Mouse (Mus musculus): ENCODE data around the gene Nutm1. TPM values are rescaled to one million over a fixed set of nuclear protein-coding genes. Genes with fewer than 3 reads are reported as not detected.

Gene Nutm1
- polyA plus RNA-seq, 1 experiment from 2014 or later, result not detected

- no peak overlapping the region for H3K4me3 ChIP-seq (replicated peaks; ENCODE audit: low read length)
- H3K9ac ChIP-seq (replicated peaks; ENCODE audit: low read depth, low read length), result no peak overlapping the region
- H3K27ac ChIP-seq (ENCODE audit: low read length), result no peak overlapping the region
- no peak overlapping the region for H3K4me2 ChIP-seq (ENCODE audit: low read length)
- WGBS, result 94% methylated on average over 5 of the region's 5 CpGs
- H3K27me3 ChIP-seq (replicated peaks; ENCODE audit: control insufficient read depth, insufficient read depth, low read length), result no peaks in the 10 kb centered on the region
- H3K36me3 ChIP-seq (ENCODE audit: control insufficient read depth, insufficient read depth), result peaks cover 3% of the 10 kb centered on the region; the same call in 1 of the 2 replicates
- peaks cover 7% of the 10 kb centered on the region for H3K4me1 ChIP-seq (replicated peaks; ENCODE audit: control insufficient read depth, insufficient read depth, low read length)
- no peaks in the 10 kb centered on the region for H3K9me3 ChIP-seq (ENCODE audit: control insufficient read depth, low read length)
- no peak for ATAC-seq
Observed at GRCm38 (mm10) chr2:112245307-112245706, 13.8 kb downstream of the Nutm1 start.

GRCm38 (mm10) chr2:112241787-112242186 lies 17.3 kb downstream of the Nutm1 start:
- H3K9ac ChIP-seq (replicated peaks; ENCODE audit: low read depth, low read length), result no peak overlapping the region
- no peaks in the 10 kb centered on the region for H3K9me3 ChIP-seq (ENCODE audit: control insufficient read depth, low read length)
- no peak overlapping the region for H3K4me3 ChIP-seq (replicated peaks; ENCODE audit: low read length)
- H3K4me2 ChIP-seq (ENCODE audit: low read length), result no peak overlapping the region
- 85% methylated on average over 14 of the region's 14 CpGs for WGBS
- no peak for ATAC-seq
- peaks cover 3% of the 10 kb centered on the region; the same call in 1 of the 2 replicates for H3K36me3 ChIP-seq (ENCODE audit: control insufficient read depth, insufficient read depth)
- H3K4me1 ChIP-seq (replicated peaks; ENCODE audit: control insufficient read depth, insufficient read depth, low read length), result peaks cover 13% of the 10 kb centered on the region
- no peaks in the 10 kb centered on the region for H3K27me3 ChIP-seq (replicated peaks; ENCODE audit: control insufficient read depth, insufficient read depth, low read length)
- H3K27ac ChIP-seq (ENCODE audit: low read length), result no peak overlapping the region

- Histone ChIP-seq H3K4me1 (replicated peaks; ENCODE audit: control insufficient read depth, insufficient read depth, low read length) (peaks cover 13% of the 10 kb centered on the region), H3K9ac (replicated peaks; ENCODE audit: low read depth, low read length) (peak overlapping the region; percentile 94), H3K36me3 (ENCODE audit: control insufficient read depth, insufficient read depth) (peaks cover 3% of the 10 kb centered on the region; the same call in 1 of the 2 replicates), H3K4me2 (ENCODE audit: low read length) (peak overlapping the region; percentile 90), H3K27ac (ENCODE audit: low read length) (peak overlapping the region; percentile 95), H3K4me3 (replicated peaks; ENCODE audit: low read length) (peak overlapping the region; percentile 95), H3K27me3 (replicated peaks; ENCODE audit: control insufficient read depth, insufficient read depth, low read length) (no peaks in the 10 kb centered on the region), H3K9me3 (ENCODE audit: control insufficient read depth, low read length) (no peaks in the 10 kb centered on the region)
- peak; percentile 49 for ATAC-seq
- under 1% methylated on average over 26 of the region's 28 CpGs for WGBS
Observed at GRCm38 (mm10) chr2:112239935-112240721, 19.0 kb downstream of the Nutm1 start.

DNA sequence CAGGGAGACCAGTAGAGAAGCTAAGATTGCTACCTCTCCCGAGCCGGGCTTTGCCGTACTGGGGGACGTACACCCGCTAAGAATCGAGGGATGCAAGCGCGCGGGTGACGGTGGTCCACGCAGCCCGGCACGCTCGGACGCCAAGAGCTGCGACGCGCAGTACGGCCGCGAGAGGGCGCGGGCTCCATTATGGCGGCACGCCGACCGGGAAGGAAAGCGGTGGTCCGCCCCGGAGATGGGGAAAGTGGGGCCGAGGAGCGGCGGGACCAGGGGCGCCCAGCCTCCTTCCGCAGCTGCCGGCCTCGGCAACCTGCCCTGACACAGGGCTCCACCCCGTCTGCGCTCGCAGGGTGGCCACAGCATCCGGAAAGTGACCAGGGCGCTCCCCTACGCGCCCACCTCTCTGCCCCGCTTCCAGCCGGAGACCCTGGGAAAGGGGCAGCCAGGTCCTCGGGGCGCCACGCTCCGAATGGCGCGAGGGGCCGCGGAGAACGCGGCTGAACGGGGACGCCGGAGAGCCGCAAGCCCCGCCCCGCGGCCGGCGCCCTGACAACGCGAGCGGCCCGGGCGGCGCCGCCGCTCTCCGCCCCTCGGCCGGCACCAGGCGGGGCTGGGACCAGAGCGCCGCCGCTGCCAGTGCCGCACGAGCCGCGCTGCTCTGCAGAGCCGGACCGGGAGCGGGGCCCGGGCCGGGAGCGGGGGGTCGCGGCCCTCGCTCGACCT lies 19.7 kb downstream of the Nutm1 start, which contains the start of gene Lpcat4:
Lpcat4 (plus strand) TSS at position 257 of the 723 bp plus-strand sequence.
- Histone ChIP-seq H3K27me3 (replicated peaks; ENCODE audit: control insufficient read depth, insufficient read depth, low read length) (no peaks in the 10 kb centered on the region), H3K9me3 (ENCODE audit: control insufficient read depth, low read length) (no peaks in the 10 kb centered on the region), H3K36me3 (ENCODE audit: control insufficient read depth, insufficient read depth) (peaks cover 3% of the 10 kb centered on the region; the same call in 1 of the 2 replicates), H3K4me1 (replicated peaks; ENCODE audit: control insufficient read depth, insufficient read depth, low read length) (peaks cover 13% of the 10 kb centered on the region), H3K27ac (ENCODE audit: low read length) (peak within 1 kb of the TSS; percentile 95), H3K9ac (replicated peaks; ENCODE audit: low read depth, low read length) (peak within 1 kb of the TSS; percentile 94), H3K4me2 (ENCODE audit: low read length) (peak within 1 kb of the TSS; percentile 90), H3K4me3 (replicated peaks; ENCODE audit: low read length) (peak within 1 kb of the TSS; percentile 95)
- under 1% methylated on average over 80 of the region's 94 CpGs for WGBS
- ATAC-seq, result peak; percentile 91

DNA sequence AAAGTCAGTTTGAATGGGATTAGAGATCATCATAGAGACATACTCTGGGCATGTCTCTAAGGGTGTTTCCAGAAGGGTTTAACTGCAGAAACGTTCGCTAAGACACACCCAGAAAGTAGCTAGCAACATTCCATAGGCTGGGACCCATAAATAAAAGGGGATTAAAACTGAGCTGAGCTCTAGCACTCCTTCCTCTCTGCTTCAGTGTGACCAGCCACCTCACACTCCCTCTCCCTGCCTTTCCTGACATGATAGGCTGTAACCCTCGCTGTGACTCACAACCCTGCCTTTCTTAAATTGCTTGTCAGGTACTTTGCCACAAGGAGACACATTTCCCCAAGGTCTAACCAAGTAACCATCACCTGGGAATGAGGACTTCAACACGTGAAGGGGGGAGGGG lies 21.1 kb downstream of the Nutm1 start:
- no peaks in the 10 kb centered on the region for H3K27me3 ChIP-seq (replicated peaks; ENCODE audit: control insufficient read depth, insufficient read depth, low read length)
- H3K27ac ChIP-seq (ENCODE audit: low read length), result no peak overlapping the region
- 16% methylated on average over 4 of the region's 4 CpGs for WGBS
- no peak overlapping the region for H3K4me3 ChIP-seq (replicated peaks; ENCODE audit: low read length)
- no peaks in the 10 kb centered on the region for H3K36me3 ChIP-seq (ENCODE audit: control insufficient read depth, insufficient read depth)
- H3K4me1 ChIP-seq (replicated peaks; ENCODE audit: control insufficient read depth, insufficient read depth, low read length), result peaks cover 13% of the 10 kb centered on the region
- no peak overlapping the region for H3K4me2 ChIP-seq (ENCODE audit: low read length)
- no peak overlapping the region for H3K9ac ChIP-seq (replicated peaks; ENCODE audit: low read depth, low read length)
- ATAC-seq, result no peak
- no peaks in the 10 kb centered on the region for H3K9me3 ChIP-seq (ENCODE audit: control insufficient read depth, low read length)

- Histone ChIP-seq H3K27me3 (replicated peaks; ENCODE audit: control insufficient read depth, insufficient read depth, low read length) (no peaks in the 10 kb centered on the region), H3K4me3 (replicated peaks; ENCODE audit: low read length) (no peak overlapping the region), H3K36me3 (ENCODE audit: control insufficient read depth, insufficient read depth) (no peaks in the 10 kb centered on the region), H3K9me3 (ENCODE audit: control insufficient read depth, low read length) (no peaks in the 10 kb centered on the region), H3K27ac (ENCODE audit: low read length) (no peak overlapping the region), H3K9ac (replicated peaks; ENCODE audit: low read depth, low read length) (no peak overlapping the region), H3K4me2 (ENCODE audit: low read length) (no peak overlapping the region), H3K4me1 (replicated peaks; ENCODE audit: control insufficient read depth, insufficient read depth, low read length) (peaks cover 13% of the 10 kb centered on the region)
- WGBS, result 84% methylated on average over 2 of the region's 2 CpGs
- ATAC-seq, result no peak
Observed at GRCm38 (mm10) chr2:112236620-112237019, 22.5 kb downstream of the Nutm1 start.

DNA sequence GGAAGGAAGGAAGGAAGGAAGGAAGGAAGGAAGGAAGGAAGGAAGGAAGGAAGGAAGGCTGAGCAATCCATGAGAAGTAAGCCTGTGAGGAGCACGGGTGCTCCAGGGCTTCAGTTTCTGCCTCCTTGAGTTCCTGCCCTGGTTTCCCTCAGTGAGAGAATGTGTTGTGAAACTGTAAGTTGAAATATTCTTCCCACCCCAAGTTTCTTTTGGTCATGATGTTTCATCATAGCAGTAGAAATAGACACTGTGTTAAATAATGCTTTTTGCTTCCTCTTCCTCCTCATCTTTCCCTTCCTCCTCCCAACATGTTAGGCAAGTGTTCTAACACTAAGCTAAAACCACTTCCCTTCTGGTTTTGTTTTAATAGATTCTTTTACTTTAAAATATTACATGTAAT lies 26.5 kb downstream of the Nutm1 start:
- Histone ChIP-seq H3K27ac (ENCODE audit: low read length) (no peak overlapping the region), H3K4me2 (ENCODE audit: low read length) (no peak overlapping the region), H3K4me3 (replicated peaks; ENCODE audit: low read length) (no peak overlapping the region), H3K9me3 (ENCODE audit: control insufficient read depth, low read length) (no peaks in the 10 kb centered on the region), H3K9ac (replicated peaks; ENCODE audit: low read depth, low read length) (no peak overlapping the region), H3K36me3 (ENCODE audit: control insufficient read depth, insufficient read depth) (no peaks in the 10 kb centered on the region), H3K27me3 (replicated peaks; ENCODE audit: control insufficient read depth, insufficient read depth, low read length) (no peaks in the 10 kb centered on the region), H3K4me1 (replicated peaks; ENCODE audit: control insufficient read depth, insufficient read depth, low read length) (no peaks in the 10 kb centered on the region)
- WGBS, result 92% methylated on average over 1 of the region's 1 CpGs
- no peak for ATAC-seq

- no peaks in the 10 kb centered on the region for H3K4me1 ChIP-seq (replicated peaks; ENCODE audit: control insufficient read depth, insufficient read depth, low read length)
- no peak overlapping the region for H3K4me2 ChIP-seq (ENCODE audit: low read length)
- H3K4me3 ChIP-seq (replicated peaks; ENCODE audit: low read length), result no peak overlapping the region
- no peak overlapping the region for H3K9ac ChIP-seq (replicated peaks; ENCODE audit: low read depth, low read length)
- WGBS, result 67% methylated on average over 4 of the region's 4 CpGs
- H3K36me3 ChIP-seq (ENCODE audit: control insufficient read depth, insufficient read depth), result no peaks in the 10 kb centered on the region
- H3K9me3 ChIP-seq (ENCODE audit: control insufficient read depth, low read length), result no peaks in the 10 kb centered on the region
- ATAC-seq, result no peak
- H3K27me3 ChIP-seq (replicated peaks; ENCODE audit: control insufficient read depth, insufficient read depth, low read length), result no peaks in the 10 kb centered on the region
- H3K27ac ChIP-seq (ENCODE audit: low read length), result no peak overlapping the region
Observed at GRCm38 (mm10) chr2:112224356-112224755, 34.7 kb downstream of the Nutm1 start.

DNA sequence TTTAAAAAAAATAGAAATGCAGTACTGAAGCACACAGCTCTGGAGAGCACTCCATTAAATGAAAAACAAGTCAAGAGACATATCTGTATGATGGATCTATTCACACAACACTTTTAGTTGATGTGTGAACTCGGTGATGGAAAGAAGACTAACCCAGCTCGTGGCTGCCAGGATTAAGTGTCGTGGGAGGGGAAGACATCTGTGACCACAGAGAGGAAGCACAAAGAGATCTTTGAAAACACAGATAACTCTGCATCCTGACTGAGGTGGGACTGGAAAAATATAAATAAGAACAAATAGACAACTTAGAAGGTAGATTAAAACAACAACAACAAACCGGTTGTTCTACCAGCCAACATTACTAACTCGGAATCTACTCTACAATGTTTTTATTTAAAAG lies 36.5 kb downstream of the Nutm1 start:
- H3K9me3 ChIP-seq (ENCODE audit: control insufficient read depth, low read length), result no peaks in the 10 kb centered on the region
- no peak for ATAC-seq
- 80% methylated on average over 5 of the region's 5 CpGs for WGBS
- no peaks in the 10 kb centered on the region for H3K27me3 ChIP-seq (replicated peaks; ENCODE audit: control insufficient read depth, insufficient read depth, low read length)
- H3K4me3 ChIP-seq (replicated peaks; ENCODE audit: low read length), result no peak overlapping the region
- no peak overlapping the region for H3K9ac ChIP-seq (replicated peaks; ENCODE audit: low read depth, low read length)
- no peaks in the 10 kb centered on the region for H3K36me3 ChIP-seq (ENCODE audit: control insufficient read depth, insufficient read depth)
- H3K4me2 ChIP-seq (ENCODE audit: low read length), result no peak overlapping the region
- H3K4me1 ChIP-seq (replicated peaks; ENCODE audit: control insufficient read depth, insufficient read depth, low read length), result no peaks in the 10 kb centered on the region
- H3K27ac ChIP-seq (ENCODE audit: low read length), result no peak overlapping the region

Measured in forebrain, embryonic 16.5 days (tissue).